Mouse (Mus musculus) forebrain, embryonic 11.5 days (tissue): ENCODE measurements at regions not wholly inside any gene's neighbourhood (a gene's known extent, or its start where the extent isn't known, plus 50 kb on each side); places are given as distances from the start of the nearest gene placed in this dataset.

Experiments used
- ATAC-seq: fragments of 200-750 bp; cut with Nextera tagmentation; replicated peaks from 2 replicates; pipeline ENCODE4 v1.8.0; 2017; ENCODE audit warnings: moderate TSS enrichment; ENCODE audit not compliant: low FRiP score
- DNase-seq: peaks from one replicate; pipeline ENCODE4 v3.0.0-alpha.2; 2017; ENCODE audit warnings: low spot score
- H3K27ac ChIP-seq: fragments of 300-500 bp; sonication (generic); 2 replicates; pipeline ENCODE4 v1.5.1; 2014; ENCODE audit warnings: low read depth, low read length
- H3K27me3 ChIP-seq: fragments of 300-500 bp; sonication (generic); 2 replicates; pipeline ENCODE4 v1.6.1; 2014; ENCODE audit warnings: mild to moderate bottlenecking, low read length, mixed read lengths; ENCODE audit not compliant: control insufficient read depth, insufficient read depth
- H3K36me3 ChIP-seq: fragments of 300-500 bp; sonication (generic); 2 replicates; pipeline ENCODE4 v1.6.1; 2014; ENCODE audit warnings: mild to moderate bottlenecking, low read length, moderate library complexity, mixed read lengths; ENCODE audit not compliant: control insufficient read depth, insufficient read depth
- H3K4me1 ChIP-seq: fragments of 300-500 bp; sonication (generic); replicated peaks from 2 replicates; pipeline ENCODE4 v1.6.1; 2014; ENCODE audit warnings: low read length, mixed read lengths; ENCODE audit not compliant: control insufficient read depth, insufficient read depth
- H3K4me2 ChIP-seq: fragments of 300-500 bp; sonication (generic); 2 replicates; pipeline ENCODE4 v1.6.1; 2014; ENCODE audit warnings: low read depth, mild to moderate bottlenecking, low read length, moderate library complexity, mixed read lengths; ENCODE audit not compliant: severe bottlenecking
- H3K4me3 ChIP-seq: fragments of 300-500 bp; sonication (generic); 2 replicates; pipeline ENCODE4 v1.5.1; 2014; ENCODE audit warnings: low read depth, low read length
- H3K9ac ChIP-seq: fragments of 300-500 bp; sonication (generic); 2 replicates; pipeline ENCODE4 v1.6.1; 2014; ENCODE audit warnings: low read length
- H3K9me3 ChIP-seq: fragments of 300-500 bp; sonication (generic); 2 replicates; pipeline ENCODE4 v1.6.1; 2016; ENCODE audit warnings: low read length, mixed read lengths; ENCODE audit not compliant: control insufficient read depth
- WGBS: fragments of 180-500 bp; shearing (Covaris S2); extraction: QIAGEN DNeasy Blood & Tissue Kit; methylation state at CpG from one replicate; pipeline ENCODE4 v1.1.7; 2014; 5-methylcytosine and 5-hydroxymethylcytosine counted together

- 82% methylated on average over 2 of the region's 2 CpGs for WGBS
- Histone ChIP-seq H3K36me3 (no peaks in the 10 kb centered on the region), H3K27me3 (no peaks in the 10 kb centered on the region), H3K9me3 (no peaks in the 10 kb centered on the region), H3K4me3 (no peak overlapping the region), H3K9ac (no peak overlapping the region), H3K4me1 (no peaks in the 10 kb centered on the region), H3K27ac (no peak overlapping the region), H3K4me2 (no peak overlapping the region)
- no peak for ATAC-seq
- no peak for DNase-seq
Observed at GRCm38 (mm10) chr13:34576392-34576791, 76.9 kb downstream of the Pxdc1 start.

GRCm38 (mm10) chr13:34575997-34576314 lies 77.3 kb downstream of the Pxdc1 start:
- no peaks in the 10 kb centered on the region for H3K4me1 ChIP-seq
- H3K27ac ChIP-seq = no peak overlapping the region
- H3K27me3 ChIP-seq = no peaks in the 10 kb centered on the region
- H3K9ac ChIP-seq = no peak overlapping the region
- no peak overlapping the region for H3K4me2 ChIP-seq
- no peak for DNase-seq
- peak; percentile 46; the same call in 1 of the 2 replicates for ATAC-seq
- WGBS = 45% methylated on average over 1 of the region's 1 CpGs
- no peaks in the 10 kb centered on the region for H3K9me3 ChIP-seq
- H3K4me3 ChIP-seq = no peak overlapping the region
- H3K36me3 ChIP-seq = no peaks in the 10 kb centered on the region

- DNase-seq = no peak
- no peaks in the 10 kb centered on the region for H3K9me3 ChIP-seq
- no peak overlapping the region for H3K9ac ChIP-seq
- no peaks in the 10 kb centered on the region for H3K36me3 ChIP-seq
- no peak overlapping the region for H3K4me2 ChIP-seq
- H3K4me1 ChIP-seq = no peaks in the 10 kb centered on the region
- ATAC-seq = 0 out of 2 replicates have a peak, but pooled peaks have one; percentile 5
- 91% methylated on average over 2 of the region's 2 CpGs for WGBS
- H3K27ac ChIP-seq = no peak overlapping the region; the same call in 1 of the 2 replicates
- no peaks in the 10 kb centered on the region for H3K27me3 ChIP-seq
- H3K4me3 ChIP-seq = no peak overlapping the region
Observed at GRCm38 (mm10) chr13:34575179-34575996, 77.9 kb downstream of the Pxdc1 start.

GRCm38 (mm10) chr13:34569312-34569711 lies 84.0 kb downstream of the Pxdc1 start:
- no peak overlapping the region for H3K27ac ChIP-seq

GRCm38 (mm10) chr13:34566687-34567086 lies 86.6 kb downstream of the Pxdc1 start:
- H3K27ac ChIP-seq = no peak overlapping the region
- H3K36me3 ChIP-seq = no peaks in the 10 kb centered on the region
- WGBS = 86% methylated on average over 1 of the region's 1 CpGs
- no peak overlapping the region for H3K4me2 ChIP-seq
- H3K27me3 ChIP-seq = no peaks in the 10 kb centered on the region
- H3K4me3 ChIP-seq = no peak overlapping the region
- DNase-seq (no peak), ATAC-seq (no peak)
- H3K9ac ChIP-seq = no peak overlapping the region
- no peaks in the 10 kb centered on the region for H3K4me1 ChIP-seq
- no peaks in the 10 kb centered on the region for H3K9me3 ChIP-seq

More at GRCm38 (mm10) chr13:34569312-34569711, 84.0 kb downstream of the Pxdc1 start:
- Histone ChIP-seq H3K9me3 (no peaks in the 10 kb centered on the region), H3K36me3 (no peaks in the 10 kb centered on the region), H3K4me3 (no peak overlapping the region), H3K27me3 (no peaks in the 10 kb centered on the region), H3K4me2 (no peak overlapping the region), H3K4me1 (no peaks in the 10 kb centered on the region), H3K9ac (no peak overlapping the region)
- 68% methylated on average over 2 of the region's 2 CpGs for WGBS
- DNase-seq (no peak), ATAC-seq (no peak)

- no peak for ATAC-seq
- H3K36me3 ChIP-seq = no peaks in the 10 kb centered on the region
- no peak for DNase-seq
- H3K27ac ChIP-seq = no peak overlapping the region
- no peak overlapping the region for H3K4me3 ChIP-seq
- H3K9ac ChIP-seq = no peak overlapping the region
- 82% methylated on average over 5 of the region's 5 CpGs for WGBS
- no peaks in the 10 kb centered on the region for H3K27me3 ChIP-seq
- no peaks in the 10 kb centered on the region for H3K9me3 ChIP-seq
- no peak overlapping the region for H3K4me2 ChIP-seq
- no peaks in the 10 kb centered on the region for H3K4me1 ChIP-seq
Observed at GRCm38 (mm10) chr13:34550130-34550884, 103.0 kb downstream of the Pxdc1 start.

- Histone ChIP-seq H3K4me1 (no peaks in the 10 kb centered on the region), H3K9ac (no peak overlapping the region), H3K27ac (no peak overlapping the region), H3K4me2 (no peak overlapping the region), H3K36me3 (no peaks in the 10 kb centered on the region), H3K27me3 (no peaks in the 10 kb centered on the region), H3K4me3 (no peak overlapping the region), H3K9me3 (no peaks in the 10 kb centered on the region)
- WGBS = 94% methylated on average over 2 of the region's 2 CpGs
- ATAC-seq = no peak
- no peak for DNase-seq
Observed at GRCm38 (mm10) chr13:34540646-34541045, 112.6 kb downstream of the Pxdc1 start.

- Histone ChIP-seq H3K4me3 (no peak overlapping the region), H3K27me3 (no peaks in the 10 kb centered on the region), H3K27ac (no peak overlapping the region), H3K36me3 (no peaks in the 10 kb centered on the region), H3K4me1 (no peaks in the 10 kb centered on the region), H3K9me3 (no peaks in the 10 kb centered on the region; the same call in 1 of the 2 replicates), H3K4me2 (no peak overlapping the region), H3K9ac (no peak overlapping the region)
- no peak for ATAC-seq
- WGBS = 76% methylated on average over 2 of the region's 2 CpGs
- DNase-seq = no peak
Observed at GRCm38 (mm10) chr13:34533896-34534295, 119.4 kb downstream of the Pxdc1 start.
